Mouse (Mus musculus) thymus, adult 2 months (tissue): ENCODE measurements around the gene Tgfa. TPM values are rescaled to one million over a fixed set of nuclear protein-coding genes. Genes with fewer than 3 reads are reported as not detected.

ENCODE experiments used
- DNase-seq: peaks from one replicate; pipeline ENCODE4 v3.0.0; 2021
- H3K27ac ChIP-seq: fragments of 200-500 bp; 2 replicates; pipeline ENCODE4 v1.5.1; 2012; ENCODE audit warnings: low read length, control low read depth; ENCODE audit not compliant: control insufficient read depth, insufficient read depth
- H3K27me3 ChIP-seq: fragments of 200-500 bp; 2 replicates; pipeline ENCODE4 v1.6.1; 2012; ENCODE audit warnings: mild to moderate bottlenecking, low read length, moderate library complexity, mixed read lengths; ENCODE audit not compliant: control insufficient read depth, insufficient read depth
- H3K36me3 ChIP-seq: fragments of 200-500 bp; 2 replicates; pipeline ENCODE4 v1.6.1; 2012; ENCODE audit warnings: mild to moderate bottlenecking, low read length, moderate library complexity; ENCODE audit not compliant: control insufficient read depth, insufficient read depth
- H3K4me1 ChIP-seq: fragments of 200-500 bp; replicated peaks from 2 replicates; pipeline ENCODE4 v1.6.1; 2012; ENCODE audit warnings: low read length; ENCODE audit not compliant: control insufficient read depth, insufficient read depth
- H3K4me3 ChIP-seq: fragments of 200-500 bp; 2 replicates; pipeline ENCODE4 v1.5.1; 2012; ENCODE audit warnings: mild to moderate bottlenecking, low read length, control low read depth, moderate library complexity; ENCODE audit not compliant: control insufficient read depth, insufficient read depth
- CTCF ChIP-seq: fragments of 200-500 bp; IDR thresholded peaks from 2 replicates; pipeline ENCODE4 v1.5.1; 2012; ENCODE audit warnings: mild to moderate bottlenecking, control low read depth, low read length, moderate library complexity, borderline replicate concordance; ENCODE audit not compliant: control insufficient read depth, poor library complexity, insufficient read depth; ENCODE audit errors: extremely low read depth
- POLR2A ChIP-seq: fragments of 200-500 bp; IDR thresholded peaks from 2 replicates; pipeline ENCODE4 v1.6.1; 2012; ENCODE audit warnings: mild to moderate bottlenecking, low read length, control low read depth, moderate library complexity; ENCODE audit not compliant: control insufficient read depth, poor library complexity, insufficient read depth; ENCODE audit errors: extremely low read depth
- WGBS: fragments of 180-500 bp; shearing (Covaris S2); methylation state at CpG from one replicate; pipeline ENCODE4 v1.1.7; 2018; 5-methylcytosine and 5-hydroxymethylcytosine counted together
- polyA plus RNA-seq: library from polyadenylated mRNA; depleted of rRNA; stranded (reverse); fragments of >200 nt; gene quantifications from 2 replicates; pipeline ENCODE4 v1.2.3, GENCODE M21; 2012

The Tgfa gene
- polyA plus RNA-seq, 1 experiment = 2.1 TPM

DNA sequence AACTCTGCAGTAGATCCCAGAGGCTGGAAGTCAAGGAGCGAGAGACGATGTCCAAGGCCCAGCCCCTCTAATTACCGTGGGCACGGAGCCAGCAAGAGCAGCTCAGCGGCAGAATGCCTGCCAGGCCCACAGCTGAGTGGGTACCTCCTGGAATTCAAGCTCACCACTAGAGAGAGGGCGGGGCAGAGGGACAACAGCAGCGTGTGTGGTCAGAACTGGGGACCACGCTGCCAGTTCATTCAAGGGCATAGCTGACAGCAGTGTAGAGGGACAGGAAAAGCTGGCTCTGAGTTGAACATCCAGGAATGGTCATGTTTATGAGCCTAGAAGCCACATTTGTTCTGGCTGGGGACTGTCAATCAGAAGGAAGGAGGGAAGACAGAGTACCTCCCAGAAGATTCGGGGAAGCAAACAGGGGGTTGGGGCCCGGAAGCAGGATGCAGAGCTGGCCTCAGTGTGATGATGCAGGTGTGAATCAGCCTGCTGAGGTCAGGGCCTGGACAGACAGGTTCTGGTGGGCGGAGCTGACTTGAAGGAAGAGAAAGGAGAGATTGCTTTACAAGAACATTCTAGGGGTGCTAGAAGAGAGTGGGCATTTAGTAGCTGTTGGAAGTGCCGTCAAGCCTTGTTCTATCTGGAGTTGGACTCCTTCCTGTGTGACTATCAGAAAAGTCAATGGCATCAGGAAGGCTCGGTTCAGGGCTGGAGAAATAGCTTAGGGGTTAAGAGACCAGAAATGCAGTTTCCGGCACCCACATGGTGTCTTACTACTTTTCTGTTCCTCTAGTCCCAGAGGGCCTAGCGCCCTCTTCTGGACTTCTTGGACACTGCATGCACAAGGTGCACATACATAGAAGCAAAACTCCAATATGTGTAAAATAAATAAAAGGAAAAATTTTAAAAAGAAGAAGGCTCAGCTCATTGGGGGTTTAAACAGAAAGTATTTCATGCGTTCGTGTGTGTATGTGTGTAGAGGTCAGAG lies 37.5 kb upstream of the Tgfa start:
- DNase-seq = no peak
- H3K36me3 ChIP-seq = no peaks in the 10 kb centered on the region
- H3K27ac ChIP-seq = no peak overlapping the region
- no peaks in the 10 kb centered on the region for H3K27me3 ChIP-seq
- no peak overlapping the region for H3K4me3 ChIP-seq
- 77% methylated on average over 17 of the region's 17 CpGs for WGBS
- no peaks in the 10 kb centered on the region for H3K4me1 ChIP-seq
- TF ChIP-seq CTCF (no peak), POLR2A (no peak)

DNA sequence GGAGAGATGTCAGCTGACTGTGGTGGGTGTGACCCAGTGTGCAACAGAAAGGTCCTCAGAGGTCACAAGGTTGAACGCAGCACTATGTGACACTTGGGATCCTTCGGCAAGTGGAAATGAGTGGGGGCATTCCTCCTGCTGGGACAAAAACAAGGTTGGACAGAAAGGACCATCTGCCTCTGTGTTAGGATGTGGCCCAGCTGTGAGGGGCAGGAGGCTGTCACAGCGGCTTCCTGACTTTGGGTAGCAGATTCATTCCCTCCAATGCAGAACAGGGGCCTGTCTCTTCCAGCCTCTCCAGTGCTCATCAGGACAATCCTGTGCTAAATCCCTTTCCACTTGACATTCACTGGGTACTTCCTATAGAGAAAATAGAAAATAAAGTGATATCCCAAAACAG lies 34.1 kb upstream of the Tgfa start:
- WGBS = 88% methylated on average over 3 of the region's 3 CpGs
- no peak overlapping the region for H3K4me3 ChIP-seq
- no peaks in the 10 kb centered on the region for H3K4me1 ChIP-seq
- no peak for DNase-seq
- TF ChIP-seq POLR2A (no peak), CTCF (no peak)
- no peaks in the 10 kb centered on the region for H3K27me3 ChIP-seq
- no peaks in the 10 kb centered on the region for H3K36me3 ChIP-seq
- H3K27ac ChIP-seq = no peak overlapping the region

DNA sequence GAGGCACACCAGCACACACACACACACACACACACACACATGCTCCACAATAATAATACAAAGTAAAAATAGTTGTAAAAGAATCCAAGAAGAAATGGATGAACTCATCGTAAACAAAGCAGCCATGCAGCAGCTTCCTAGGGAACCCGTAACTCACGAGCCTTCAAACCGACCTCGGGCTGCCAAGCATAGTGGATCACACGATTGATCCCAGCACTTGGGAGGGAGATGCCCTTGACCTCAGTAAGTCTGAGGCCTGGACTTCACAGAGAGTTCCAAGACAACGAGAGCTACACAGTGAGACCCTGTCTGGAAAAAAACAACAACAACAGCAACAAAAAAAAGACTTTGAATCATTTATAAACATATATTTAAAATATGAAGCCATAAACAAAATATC lies 33.4 kb upstream of the Tgfa start:
- WGBS = 75% methylated on average over 7 of the region's 7 CpGs
- Histone ChIP-seq H3K4me1 (no peaks in the 10 kb centered on the region), H3K36me3 (no peaks in the 10 kb centered on the region), H3K4me3 (no peak overlapping the region), H3K27me3 (no peaks in the 10 kb centered on the region), H3K27ac (no peak overlapping the region)
- no peak for DNase-seq
- no peak for TF ChIP-seq POLR2A
- no peak for TF ChIP-seq CTCF

DNA sequence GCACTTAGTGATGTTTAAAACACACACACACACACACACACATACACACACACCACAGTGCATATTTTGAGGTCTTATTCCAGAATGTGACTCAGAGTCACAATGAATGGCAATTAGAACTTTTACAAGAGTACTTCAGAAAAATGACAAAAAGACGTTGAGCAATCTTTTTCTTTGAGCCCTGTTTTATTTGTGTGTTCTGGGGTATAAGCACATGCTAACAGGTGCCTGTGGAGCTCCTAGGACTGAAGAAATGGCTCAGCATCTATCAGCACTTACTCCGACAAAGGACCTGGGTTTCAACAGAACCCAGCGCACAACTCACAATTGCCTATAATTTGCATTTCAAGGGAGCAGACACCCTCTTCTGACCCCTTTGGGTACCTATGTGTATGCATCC lies 31.0 kb upstream of the Tgfa start:
- Histone ChIP-seq H3K4me3 (no peak overlapping the region), H3K27me3 (no peaks in the 10 kb centered on the region), H3K36me3 (no peaks in the 10 kb centered on the region), H3K27ac (no peak overlapping the region), H3K4me1 (no peaks in the 10 kb centered on the region)
- WGBS = 74% methylated on average over 3 of the region's 3 CpGs
- DNase-seq = no peak
- TF ChIP-seq POLR2A (no peak), CTCF (no peak)

DNA sequence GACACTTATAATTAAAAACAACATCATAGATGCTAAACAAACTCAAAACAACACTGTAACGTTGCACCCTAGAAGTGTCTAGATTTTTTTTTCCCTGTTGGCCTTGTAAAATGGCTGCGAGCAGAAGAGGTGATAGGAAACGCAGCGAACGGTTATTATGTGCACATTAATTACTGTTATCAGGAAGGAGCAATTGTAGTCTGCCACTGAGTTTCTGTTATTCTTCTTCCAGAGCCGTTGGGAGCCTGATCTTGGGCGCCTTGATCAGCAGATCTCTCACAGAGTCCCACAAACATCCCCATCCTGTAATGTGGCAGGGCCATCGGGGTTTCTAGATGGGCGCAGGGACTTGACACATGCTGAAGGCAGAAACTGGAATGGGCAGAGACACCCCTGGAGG lies 28.6 kb upstream of the Tgfa start:
- H3K36me3 ChIP-seq = no peaks in the 10 kb centered on the region
- WGBS = 83% methylated on average over 9 of the region's 9 CpGs
- H3K27ac ChIP-seq = no peak overlapping the region
- no peaks in the 10 kb centered on the region for H3K27me3 ChIP-seq
- no peak for DNase-seq
- H3K4me3 ChIP-seq = no peak overlapping the region
- no peak for TF ChIP-seq POLR2A
- no peak for TF ChIP-seq CTCF
- no peaks in the 10 kb centered on the region for H3K4me1 ChIP-seq

DNA sequence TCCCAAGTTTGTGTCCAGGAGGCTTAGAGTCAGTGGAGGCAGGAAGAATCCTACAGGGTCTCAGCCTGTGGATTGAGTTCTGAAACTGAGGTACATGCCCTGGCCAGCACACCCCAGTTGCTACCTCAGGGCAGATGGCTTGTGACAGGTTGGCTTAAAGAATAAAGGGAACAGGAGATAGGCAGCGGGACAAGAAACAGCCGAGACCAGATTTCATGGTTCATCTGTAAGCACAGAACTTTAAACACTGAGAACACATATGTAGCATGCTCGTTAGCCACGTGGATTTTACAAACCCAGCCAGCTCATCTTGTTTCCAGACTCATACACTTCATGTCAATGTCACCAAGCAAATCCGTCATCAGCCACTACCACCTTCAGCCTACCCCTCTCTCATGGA lies 27.2 kb upstream of the Tgfa start:
- TF ChIP-seq POLR2A (no peak), CTCF (no peak)
- no peak overlapping the region for H3K4me3 ChIP-seq
- H3K4me1 ChIP-seq = no peaks in the 10 kb centered on the region
- WGBS = 91% methylated on average over 5 of the region's 5 CpGs
- H3K36me3 ChIP-seq = no peaks in the 10 kb centered on the region
- H3K27me3 ChIP-seq = no peaks in the 10 kb centered on the region
- no peak for DNase-seq
- no peak overlapping the region for H3K27ac ChIP-seq
